Mouse (Mus musculus): Measurements from ENCODE around the gene Itpr3. TPM values are rescaled to one million over a fixed set of nuclear protein-coding genes. Genes with fewer than 3 reads are reported as not detected.

Gene Itpr3
- 0.48 and 0.56 TPM in 2 replicates for polyA plus RNA-seq (2015; fragmentation: Nextera tagmentation; extraction: Ambion mirVana)

GRCm38 (mm10) chr17:27056812-27057516, at the start of gene Itpr3:
Itpr3 (plus strand) TSS chr17:27057304.
- Histone ChIP-seq H3K4me2 (peak within 1 kb of the TSS; percentile 80), H3K4me3 (replicated peaks) (peak within 1 kb of the TSS; percentile 57), H3K9ac (peak within 1 kb of the TSS; percentile 60), H3K27ac (peak within 1 kb of the TSS; percentile 54), H3K27me3 (peaks cover 35% of the 10 kb centered on the region), H3K4me1 (replicated peaks) (peaks cover 28% of the 10 kb centered on the region), H3K9me3 (replicated peaks) (no peaks in the 10 kb centered on the region), H3K36me3 (no peaks in the 10 kb centered on the region)
- DNase-seq, result no peak
- ATAC-seq (ENCODE audit: low read depth), result peak; percentile 73
- under 1% methylated on average over 66 of the region's 66 CpGs for WGBS (ENCODE audit: insufficient replicate concordance)

- Histone ChIP-seq H3K4me2 (no peak overlapping the region), H3K9me3 (replicated peaks) (no peaks in the 10 kb centered on the region), H3K36me3 (no peaks in the 10 kb centered on the region), H3K9ac (no peak overlapping the region), H3K27me3 (peaks cover 13% of the 10 kb centered on the region; the same call in 1 of the 2 replicates), H3K4me3 (replicated peaks) (no peak overlapping the region), H3K27ac (no peak overlapping the region), H3K4me1 (replicated peaks) (peaks cover 27% of the 10 kb centered on the region)
- DNase-seq (no peak), ATAC-seq (ENCODE audit: low read depth) (no peak)
- WGBS (ENCODE audit: insufficient replicate concordance), result 26% methylated on average over 2 of the region's 2 CpGs
These were observed 48.8 kb upstream of the Itpr3 start for GRCm38 (mm10) chr17:27008277-27008676.

- Histone ChIP-seq H3K36me3 (no peaks in the 10 kb centered on the region), H3K4me1 (replicated peaks) (peaks cover 20% of the 10 kb centered on the region), H3K4me2 (no peak overlapping the region), H3K9me3 (replicated peaks) (no peaks in the 10 kb centered on the region), H3K27me3 (no peaks in the 10 kb centered on the region), H3K9ac (no peak overlapping the region), H3K27ac (no peak overlapping the region), H3K4me3 (replicated peaks) (no peak overlapping the region)
- DNase-seq (no peak), ATAC-seq (ENCODE audit: low read depth) (no peak)
- WGBS (ENCODE audit: insufficient replicate concordance), result 76% methylated on average over 10 of the region's 10 CpGs
These were observed 45.9 kb upstream of the Itpr3 start for GRCm38 (mm10) chr17:27011167-27011566.

GRCm38 (mm10) chr17:27011998-27012672, 45.0 kb upstream of the Itpr3 start:
- ATAC-seq (ENCODE audit: low read depth) (peak; percentile 68), DNase-seq (peak; percentile 61)
- Histone ChIP-seq H3K36me3 (no peaks in the 10 kb centered on the region), H3K9me3 (replicated peaks) (no peaks in the 10 kb centered on the region), H3K27ac (no peak overlapping the region), H3K4me1 (replicated peaks) (peaks cover 23% of the 10 kb centered on the region), H3K27me3 (no peaks in the 10 kb centered on the region), H3K4me3 (replicated peaks) (peak overlapping the region; percentile 25), H3K4me2 (peak overlapping the region; percentile 45), H3K9ac (peak overlapping the region; percentile 46; the same call in 1 of the 2 replicates)
- 24% methylated on average over 14 of the region's 14 CpGs for WGBS (ENCODE audit: insufficient replicate concordance)

- DNase-seq, result peak; percentile 40
- 0 out of 2 replicates have a peak overlapping the region, but pooled peaks have one; percentile 18 for H3K27ac ChIP-seq
- H3K4me1 ChIP-seq (replicated peaks), result peaks cover 29% of the 10 kb centered on the region
- H3K9me3 ChIP-seq (replicated peaks), result no peaks in the 10 kb centered on the region
- WGBS (ENCODE audit: insufficient replicate concordance), result 35% methylated on average over 6 of the region's 6 CpGs
- 0 out of 2 replicates have a peak overlapping the region, but pooled peaks have one; percentile 46 for H3K9ac ChIP-seq
- no peak overlapping the region for H3K4me3 ChIP-seq (replicated peaks)
- no peaks in the 10 kb centered on the region for H3K36me3 ChIP-seq
- peak overlapping the region; percentile 45 for H3K4me2 ChIP-seq
- no peaks in the 10 kb centered on the region for H3K27me3 ChIP-seq
- ATAC-seq (ENCODE audit: low read depth), result peak; percentile 67
These were observed 44.2 kb upstream of the Itpr3 start for GRCm38 (mm10) chr17:27012909-27013308.

GRCm38 (mm10) chr17:27017564-27018499, 39.3 kb upstream of the Itpr3 start:
- peak overlapping the region; percentile 77 for H3K4me2 ChIP-seq
- H3K36me3 ChIP-seq, result peaks cover 30% of the 10 kb centered on the region
- H3K9ac ChIP-seq, result peak overlapping the region; percentile 74
- peaks cover 21% of the 10 kb centered on the region for H3K4me1 ChIP-seq (replicated peaks)
- H3K27ac ChIP-seq, result peak overlapping the region; percentile 24
- WGBS (ENCODE audit: insufficient replicate concordance), result 10% methylated on average over 34 of the region's 34 CpGs
- peak overlapping the region; percentile 68 for H3K4me3 ChIP-seq (replicated peaks)
- peak; percentile 82 for DNase-seq
- H3K9me3 ChIP-seq (replicated peaks), result no peaks in the 10 kb centered on the region
- H3K27me3 ChIP-seq, result no peaks in the 10 kb centered on the region
- ATAC-seq (ENCODE audit: low read depth), result peak; percentile 59

- peak overlapping the region; percentile 24 for H3K27ac ChIP-seq
- ATAC-seq (ENCODE audit: low read depth), result no peak; the same call in 1 of the 2 replicates
These were observed 38.4 kb upstream of the Itpr3 start for GRCm38 (mm10) chr17:27018555-27019196.

GRCm38 (mm10) chr17:27021076-27021475, 36.0 kb upstream of the Itpr3 start:
- DNase-seq, result no peak

More at GRCm38 (mm10) chr17:27018555-27019196, 38.4 kb upstream of the Itpr3 start:
- H3K9me3 ChIP-seq (replicated peaks), result no peaks in the 10 kb centered on the region
- peak overlapping the region; percentile 74 for H3K9ac ChIP-seq
- peak overlapping the region; percentile 77 for H3K4me2 ChIP-seq
- peaks cover 24% of the 10 kb centered on the region for H3K4me1 ChIP-seq (replicated peaks)
- peaks cover 37% of the 10 kb centered on the region for H3K36me3 ChIP-seq
- peak overlapping the region; percentile 68 for H3K4me3 ChIP-seq (replicated peaks)
- WGBS (ENCODE audit: insufficient replicate concordance), result 48% methylated on average over 12 of the region's 12 CpGs
- H3K27me3 ChIP-seq, result no peaks in the 10 kb centered on the region
- DNase-seq, result no peak

GRCm38 (mm10) chr17:27021736-27022135, 35.4 kb upstream of the Itpr3 start:
- H3K4me2 ChIP-seq, result no peak overlapping the region
- WGBS (ENCODE audit: insufficient replicate concordance), result 77% methylated on average over 9 of the region's 9 CpGs
- H3K4me3 ChIP-seq (replicated peaks), result no peak overlapping the region
- no peak overlapping the region for H3K9ac ChIP-seq
- peaks cover 52% of the 10 kb centered on the region for H3K36me3 ChIP-seq
- no peaks in the 10 kb centered on the region for H3K9me3 ChIP-seq (replicated peaks)
- H3K27ac ChIP-seq, result no peak overlapping the region
- DNase-seq, result no peak
- no peak for ATAC-seq (ENCODE audit: low read depth)
- no peaks in the 10 kb centered on the region for H3K27me3 ChIP-seq
- peaks cover 38% of the 10 kb centered on the region for H3K4me1 ChIP-seq (replicated peaks)

More at GRCm38 (mm10) chr17:27021076-27021475, 36.0 kb upstream of the Itpr3 start:
- Histone ChIP-seq H3K4me1 (replicated peaks) (peaks cover 33% of the 10 kb centered on the region), H3K4me2 (no peak overlapping the region), H3K9ac (no peak overlapping the region), H3K9me3 (replicated peaks) (no peaks in the 10 kb centered on the region), H3K4me3 (replicated peaks) (no peak overlapping the region), H3K36me3 (peaks cover 52% of the 10 kb centered on the region), H3K27me3 (no peaks in the 10 kb centered on the region), H3K27ac (no peak overlapping the region)
- WGBS (ENCODE audit: insufficient replicate concordance), result 88% methylated on average over 14 of the region's 14 CpGs
- ATAC-seq (ENCODE audit: low read depth), result no peak

GRCm38 (mm10) chr17:27023342-27023741, 33.8 kb upstream of the Itpr3 start:
- H3K36me3 ChIP-seq, result peaks cover 52% of the 10 kb centered on the region
- no peak overlapping the region for H3K4me3 ChIP-seq (replicated peaks)
- no peak for DNase-seq
- no peak overlapping the region for H3K9ac ChIP-seq
- no peak overlapping the region for H3K4me2 ChIP-seq
- peak overlapping the region; percentile 13; the same call in 1 of the 2 replicates for H3K27ac ChIP-seq
- peaks cover 42% of the 10 kb centered on the region for H3K4me1 ChIP-seq (replicated peaks)
- no peaks in the 10 kb centered on the region for H3K9me3 ChIP-seq (replicated peaks)
- 0 out of 2 replicates have a peak, but pooled peaks have one; percentile 30 for ATAC-seq (ENCODE audit: low read depth)
- no peaks in the 10 kb centered on the region for H3K27me3 ChIP-seq
- WGBS (ENCODE audit: insufficient replicate concordance), result 60% methylated on average over 4 of the region's 4 CpGs

Measured in liver, embryonic 13.5 days (tissue).